Mouse (Mus musculus): Measurements from ENCODE around the gene Tmem164. TPM values are rescaled to one million over a fixed set of nuclear protein-coding genes. Genes with fewer than 3 reads are reported as not detected.

Gene Tmem164
- 100 to 1,000 TPM in 1 of 2 experiments, 10 to 100 TPM in 1; 95.3 to 103 TPM for total RNA-seq (2023)

GRCm38 (mm10) chrX:142681056-142681615 lies at the start of gene Tmem164:
Gene Tmem164 (plus strand): TSS chrX:142681406.

